ENCODE assay signal across 9 mouse cellular contexts in the genomic region with DNA sequence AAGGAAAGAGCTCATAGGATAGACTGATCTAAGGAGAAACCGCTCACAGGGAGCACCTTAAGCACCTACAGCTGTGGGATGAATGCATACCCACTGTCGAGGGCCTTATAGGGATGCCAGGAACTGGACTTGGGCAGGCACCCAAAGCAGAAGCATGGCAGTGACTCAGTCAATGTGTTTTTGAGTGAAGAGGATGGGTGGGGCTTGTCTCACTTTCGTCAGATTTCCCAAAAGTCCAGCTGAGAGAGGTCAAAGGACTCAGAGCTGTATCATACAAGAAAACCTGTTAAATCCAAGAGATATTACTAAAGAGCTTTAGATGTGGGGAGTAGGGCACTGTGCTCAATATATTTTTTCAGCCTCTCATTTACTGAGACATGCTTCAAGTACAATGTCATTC.
DNase-seq lines count a peak whose midpoint lies in the region; ATAC-seq and TF ChIP-seq lines count a peak whose summit lies in the region.
"Had no signal": no experiment of that assay in that cellular context is flagged by ENCODE, and none has a peak within 500 bp of the region (broad histone marks: within the 10 kb centered on the region; RNA-seq: fewer than 3 reads in every experiment).

No protein-coding gene starts in this region.

- 68% methylated on average over 3 of the region's 3 CpGs for WGBS in embryonic facial prominence, embryonic 12.5 days
- 53% methylated on average over 3 of the region's 3 CpGs for WGBS in intestine, postnatal 0 days
- 67% methylated on average over 3 of the region's 3 CpGs for WGBS in midbrain, embryonic 11.5 days

- H3K27ac ChIP-seq in embryonic facial prominence, embryonic 12.5 days: no peak overlapping the region
- no peak overlapping the region for H3K27ac ChIP-seq in intestine, postnatal 0 days (ENCODE audit: low read depth, low read length)
- no peak overlapping the region for H3K27ac ChIP-seq in midbrain, embryonic 11.5 days (ENCODE audit: low read depth, low read length)
- H3K27ac ChIP-seq: midbrain, embryonic 12.5 days had no signal

- peak; percentile 48 for DNase-seq in kidney, adult 11 months
- DNase-seq in kidney, postnatal 4 days: no peak
- peak; percentile 69 for DNase-seq in lung, postnatal 10 days
- DNase-seq in left cerebral cortex, postnatal 36 days (ENCODE audit: low spot score in 2 of 2): no peak
- no peak for DNase-seq in MN1 (ENCODE audit: low spot score)
- no peak for DNase-seq in midbrain, embryonic 11.5 days (ENCODE audit: low spot score, missing footprints)

- no peaks in the 10 kb centered on the region for H3K9me3 ChIP-seq in embryonic facial prominence, embryonic 12.5 days
- H3K9me3 ChIP-seq in intestine, postnatal 0 days (ENCODE audit: control insufficient read depth): no peaks in the 10 kb centered on the region
- H3K9me3 ChIP-seq in midbrain, embryonic 11.5 days (ENCODE audit: control insufficient read depth, low read length): no peaks in the 10 kb centered on the region
- H3K9me3 ChIP-seq: midbrain, embryonic 12.5 days had no signal

- H3K36me3 ChIP-seq in embryonic facial prominence, embryonic 12.5 days: no peaks in the 10 kb centered on the region
- no peaks in the 10 kb centered on the region for H3K36me3 ChIP-seq in intestine, postnatal 0 days (ENCODE audit: control insufficient read depth, insufficient read depth)
- H3K36me3 ChIP-seq in midbrain, embryonic 11.5 days (ENCODE audit: control insufficient read depth, insufficient read depth, low read length): no peaks in the 10 kb centered on the region
- H3K36me3 ChIP-seq: midbrain, embryonic 12.5 days had no signal

- peaks cover 5% of the 10 kb centered on the region for H3K4me1 ChIP-seq in embryonic facial prominence, embryonic 12.5 days
- peaks cover 6% of the 10 kb centered on the region for H3K4me1 ChIP-seq in intestine, postnatal 0 days (replicated peaks; ENCODE audit: control insufficient read depth, insufficient read depth, low read length)
- peaks cover 12% of the 10 kb centered on the region for H3K4me1 ChIP-seq in midbrain, embryonic 11.5 days (ENCODE audit: control insufficient read depth, insufficient read depth, low read length)

- H3K27me3 ChIP-seq in embryonic facial prominence, embryonic 12.5 days: no peaks in the 10 kb centered on the region
- no peaks in the 10 kb centered on the region for H3K27me3 ChIP-seq in intestine, postnatal 0 days (replicated peaks; ENCODE audit: control insufficient read depth, insufficient read depth, low read length)
- no peaks in the 10 kb centered on the region for H3K27me3 ChIP-seq in midbrain, embryonic 11.5 days (ENCODE audit: control insufficient read depth, insufficient read depth, low read length)
- H3K27me3 ChIP-seq: midbrain, embryonic 12.5 days had no signal

- no peak overlapping the region for H3K9ac ChIP-seq in embryonic facial prominence, embryonic 12.5 days
- H3K9ac ChIP-seq in intestine, postnatal 0 days (ENCODE audit: low read depth, low read length): no peak overlapping the region
- no peak overlapping the region for H3K9ac ChIP-seq in midbrain, embryonic 11.5 days (ENCODE audit: low read length)
- H3K9ac ChIP-seq: midbrain, embryonic 12.5 days had no signal

- peak overlapping the region; percentile 62; the same call in 1 of the 2 replicates for H3K4me2 ChIP-seq in embryonic facial prominence, embryonic 12.5 days (replicated peaks)
- H3K4me2 ChIP-seq in intestine, postnatal 0 days (replicated peaks; ENCODE audit: low read depth): peak overlapping the region; percentile 64; the same call in 1 of the 2 replicates
- no peak overlapping the region for H3K4me2 ChIP-seq in midbrain, embryonic 11.5 days

- H3K4me3 ChIP-seq in embryonic facial prominence, embryonic 12.5 days: no peak overlapping the region
- no peak overlapping the region for H3K4me3 ChIP-seq in intestine, postnatal 0 days (ENCODE audit: low read depth, low read length)
- no peak overlapping the region for H3K4me3 ChIP-seq in midbrain, embryonic 11.5 days (ENCODE audit: low read depth, low read length)

- no peak for ATAC-seq in embryonic facial prominence, embryonic 12.5 days (ENCODE audit: insufficient number of reproducible peaks, insufficient read depth, low FRiP score, low TSS enrichment)
- ATAC-seq in intestine, postnatal 0 days: no peak
- ATAC-seq in midbrain, embryonic 11.5 days (ENCODE audit: low FRiP score): no peak

- no peak for TF ChIP-seq CTCF in intestine, postnatal 0 days (IDR thresholded peaks at IDR 0.05; ENCODE audit: low read depth)

- intact Hi-C loops in left cerebral cortex, postnatal 36 days (cut with DNase I): no loop called here

Comparison
In these comparisons a context has a peak if more than half of its experiments do, and no peak if none do; other contexts are left out.
1. DNase-seq: peak in kidney, adult 11 months (single experiment) and lung, postnatal 10 days (single experiment); none in kidney, postnatal 4 days (0 of 2), left cerebral cortex, postnatal 36 days (0 of 2), MN1 (single experiment) and midbrain, embryonic 11.5 days (single experiment).